In genomic region chr8:11278101-11278611, GRCm38 (mm10) we compare ENCODE assay signal across 8 mouse cellular contexts. TPM values are rescaled to one million over a fixed set of nuclear protein-coding genes. Genes with fewer than 3 reads are reported as not detected.
DNase-seq lines count a peak whose midpoint lies in the region; ATAC-seq and TF ChIP-seq lines count a peak whose summit lies in the region.

No protein-coding gene starts in this region.

- WGBS in neural tube, embryonic 13.5 days: 56% methylated on average over 4 of the region's 4 CpGs
- WGBS in intestine, postnatal 0 days: 54% methylated on average over 4 of the region's 4 CpGs
- 62% methylated on average over 4 of the region's 4 CpGs for WGBS in midbrain, postnatal 0 days

- H3K4me1 ChIP-seq in neural tube, embryonic 13.5 days (replicated peaks): peaks cover 22% of the 10 kb centered on the region
- H3K4me1 ChIP-seq in intestine, postnatal 0 days (replicated peaks; ENCODE audit: control insufficient read depth, insufficient read depth, low read length): no peaks in the 10 kb centered on the region
- no peaks in the 10 kb centered on the region for H3K4me1 ChIP-seq in midbrain, postnatal 0 days (ENCODE audit: insufficient read depth, low read length)

- H3K4me2 ChIP-seq in neural tube, embryonic 13.5 days: no peak overlapping the region
- no peak overlapping the region for H3K4me2 ChIP-seq in intestine, postnatal 0 days (replicated peaks; ENCODE audit: low read depth)
- H3K4me2 ChIP-seq in midbrain, postnatal 0 days (ENCODE audit: low read depth, low read length, poor library complexity, severe bottlenecking): no peak overlapping the region

- H3K9me3 ChIP-seq in neural tube, embryonic 13.5 days: no peaks in the 10 kb centered on the region
- no peaks in the 10 kb centered on the region for H3K9me3 ChIP-seq in intestine, postnatal 0 days (ENCODE audit: control insufficient read depth)
- no peaks in the 10 kb centered on the region for H3K9me3 ChIP-seq in midbrain, postnatal 0 days (ENCODE audit: low read length)

- no peak for ATAC-seq in neural tube, embryonic 13.5 days (ENCODE audit: low read depth)
- no peak for ATAC-seq in intestine, postnatal 0 days
- peak; percentile 31; the same call in 1 of the 2 replicates for ATAC-seq in midbrain, postnatal 0 days (ENCODE audit: low FRiP score)

- TF ChIP-seq CTCF in intestine, postnatal 0 days (IDR thresholded peaks at IDR 0.05; ENCODE audit: low read depth): no peak
- no peak for TF ChIP-seq CTCF in midbrain, postnatal 0 days (IDR thresholded peaks at IDR 0.05)

- no peaks in the 10 kb centered on the region for H3K36me3 ChIP-seq in neural tube, embryonic 13.5 days
- no peaks in the 10 kb centered on the region; the same call in 1 of the 2 replicates for H3K36me3 ChIP-seq in intestine, postnatal 0 days (ENCODE audit: control insufficient read depth, insufficient read depth)
- no peaks in the 10 kb centered on the region for H3K36me3 ChIP-seq in midbrain, postnatal 0 days (ENCODE audit: insufficient read depth, low read length)

- H3K27ac ChIP-seq in neural tube, embryonic 13.5 days (replicated peaks): peak overlapping the region; percentile 4; the same call in 1 of the 2 replicates
- peak overlapping the region; percentile 57; the same call in 1 of the 2 replicates for H3K27ac ChIP-seq in intestine, postnatal 0 days (ENCODE audit: low read depth, low read length)
- no peak overlapping the region for H3K27ac ChIP-seq in midbrain, postnatal 0 days (ENCODE audit: low read depth, low read length)

- no peak overlapping the region for H3K4me3 ChIP-seq in neural tube, embryonic 13.5 days
- no peak overlapping the region for H3K4me3 ChIP-seq in intestine, postnatal 0 days (ENCODE audit: low read depth, low read length)
- no peak overlapping the region for H3K4me3 ChIP-seq in midbrain, postnatal 0 days (ENCODE audit: low read depth, low read length)

- no peak overlapping the region for H3K9ac ChIP-seq in neural tube, embryonic 13.5 days
- no peak overlapping the region for H3K9ac ChIP-seq in intestine, postnatal 0 days (ENCODE audit: low read depth, low read length)
- no peak overlapping the region for H3K9ac ChIP-seq in midbrain, postnatal 0 days (replicated peaks; ENCODE audit: low read length, poor library complexity, severe bottlenecking)

- no peaks in the 10 kb centered on the region for H3K27me3 ChIP-seq in neural tube, embryonic 13.5 days
- no peaks in the 10 kb centered on the region for H3K27me3 ChIP-seq in intestine, postnatal 0 days (replicated peaks; ENCODE audit: control insufficient read depth, insufficient read depth, low read length)
- H3K27me3 ChIP-seq in midbrain, postnatal 0 days (ENCODE audit: insufficient read depth, low read length): no peaks in the 10 kb centered on the region

- no peak for DNase-seq in neural tube, embryonic 10.5 days (ENCODE audit: extremely low spot score, low spot score)
- peak; percentile 77 to 87 for DNase-seq in heart, adult 18-20 months
- DNase-seq in midbrain, postnatal 0 days (ENCODE audit: low spot score): peak; percentile 69
- DNase-seq in right cerebral cortex, postnatal 36 days (ENCODE audit: low spot score in 2 of 2): no peak
- DNase-seq in embryo, embryonic 9.5 days (ENCODE audit: extremely low spot score): no peak
- DNase-seq in retina, postnatal 1 day: no peak

RNA-seq across cellular contexts. Expression of gene Col4a2, which starts 34.4 kb away (rescaled TPM):
- polyA plus RNA-seq in neural tube, embryonic 13.5 days (2015; fragmentation: Nextera tagmentation; extraction: Ambion mirVana): 47.5 and 52.5 TPM in 2 replicates
- total RNA-seq in heart, adult 18-20 months (2021): 100 to 1,000 TPM; 127 to 140 TPM
- polyA plus RNA-seq in intestine, postnatal 0 days (2015; fragmentation: Nextera tagmentation; extraction: Ambion mirVana): 44.5 and 44.8 TPM in 2 replicates
- total RNA-seq in midbrain, postnatal 0 days (2014; rRNA removed): 92.5 and 103 TPM in 2 replicates
- polyA plus RNA-seq in midbrain, postnatal 0 days (2015; fragmentation: Nextera tagmentation; extraction: Ambion mirVana): 30.0 and 31.3 TPM in 2 replicates

RNA-seq across cellular contexts. Expression of gene Col4a1, which starts 34.5 kb away (rescaled TPM):
- 101 and 108 TPM in 2 replicates for polyA plus RNA-seq in neural tube, embryonic 13.5 days (2015; fragmentation: Nextera tagmentation; extraction: Ambion mirVana)
- total RNA-seq in heart, adult 18-20 months (2021): 100 to 1,000 TPM; 217 to 274 TPM
- polyA plus RNA-seq in intestine, postnatal 0 days (2015; fragmentation: Nextera tagmentation; extraction: Ambion mirVana): 84.5 and 85.5 TPM in 2 replicates
- total RNA-seq in midbrain, postnatal 0 days (2014; rRNA removed): 193 and 219 TPM in 2 replicates
- polyA plus RNA-seq in midbrain, postnatal 0 days (2015; fragmentation: Nextera tagmentation; extraction: Ambion mirVana): 45.2 and 48.2 TPM in 2 replicates

Comparison
In these comparisons a context has a peak if more than half of its experiments do, and no peak if none do; other contexts are left out.
1. DNase-seq: peak in heart, adult 18-20 months (2 of 2) and midbrain, postnatal 0 days (single experiment); none in neural tube, embryonic 10.5 days (single experiment), right cerebral cortex, postnatal 36 days (0 of 2), embryo, embryonic 9.5 days (single experiment) and retina, postnatal 1 day (single experiment).